9 mouse cellular contexts compared by ENCODE assay signal in genomic region chr6:57570170-57570974, GRCm38 (mm10). TPM values are rescaled to one million over a fixed set of nuclear protein-coding genes. Genes with fewer than 3 reads are reported as not detected.
A peak's percentile ranks its signal among the peaks of the same experiment; 100 is the strongest.
DNase-seq lines count a peak whose midpoint lies in the region; ATAC-seq and TF ChIP-seq lines count a peak whose summit lies in the region.
"Had no signal": no experiment of that assay in that cellular context is flagged by ENCODE, and none has a peak within 500 bp of the region (broad histone marks: within the 10 kb centered on the region; RNA-seq: fewer than 3 reads in every experiment).

No protein-coding gene starts in this region.

- no peaks in the 10 kb centered on the region for H3K27me3 ChIP-seq in intestine, embryonic 14.5 days (replicated peaks; ENCODE audit: control insufficient read depth, insufficient read depth, low read length)
- H3K27me3 ChIP-seq in intestine, embryonic 15.5 days (replicated peaks), result no peaks in the 10 kb centered on the region
- no peaks in the 10 kb centered on the region for H3K27me3 ChIP-seq in hindbrain, embryonic 11.5 days (ENCODE audit: control insufficient read depth, insufficient read depth, low read length)
- no peaks in the 10 kb centered on the region for H3K27me3 ChIP-seq in midbrain, embryonic 10.5 days (ENCODE audit: low read depth, poor library complexity, severe bottlenecking)
- H3K27me3 ChIP-seq in small intestine, adult 2 months (ENCODE audit: control insufficient read depth, insufficient read depth, low read length), result no peaks in the 10 kb centered on the region
- H3K27me3 ChIP-seq: megakaryocyte, embryonic 14.5 days had no signal

- TF ChIP-seq CTCF in small intestine, adult 2 months (IDR thresholded peaks at IDR 0.05; ENCODE audit: extremely low read depth, insufficient read length, insufficient replicate concordance, low read depth, low read length), result peak; percentile 26; the same call in 1 of the 2 replicates

- no peaks in the 10 kb centered on the region for H3K36me3 ChIP-seq in intestine, embryonic 14.5 days (ENCODE audit: control insufficient read depth, insufficient read depth, low read length)
- H3K36me3 ChIP-seq in intestine, embryonic 15.5 days, result no peaks in the 10 kb centered on the region
- H3K36me3 ChIP-seq in hindbrain, embryonic 11.5 days (ENCODE audit: control insufficient read depth, insufficient read depth, low read length), result no peaks in the 10 kb centered on the region
- H3K36me3 ChIP-seq in midbrain, embryonic 10.5 days, result no peaks in the 10 kb centered on the region
- H3K36me3 ChIP-seq in small intestine, adult 2 months (ENCODE audit: control insufficient read depth, insufficient read depth, low read length), result no peaks in the 10 kb centered on the region

- no peak; the same call in 1 of the 2 replicates for ATAC-seq in intestine, embryonic 14.5 days (replicated peaks; ENCODE audit: low FRiP score, low TSS enrichment, low read depth)
- ATAC-seq in intestine, embryonic 15.5 days, result no peak
- ATAC-seq in hindbrain, embryonic 11.5 days (ENCODE audit: low FRiP score), result peak; percentile 81

- no peak overlapping the region for H3K9ac ChIP-seq in intestine, embryonic 14.5 days (ENCODE audit: low read length)
- H3K9ac ChIP-seq in intestine, embryonic 15.5 days, result no peak overlapping the region
- H3K9ac ChIP-seq in hindbrain, embryonic 11.5 days (ENCODE audit: low read depth, low read length), result no peak overlapping the region

- DNase-seq in intestine, embryonic 14.5 days (ENCODE audit: low spot score), result peak; percentile 57
- DNase-seq in MN1 (ENCODE audit: low spot score), result peak; percentile 67
- DNase-seq in embryo, embryonic 10 days (ENCODE audit: low spot score), result peak; percentile 59
- peak; percentile 81 for DNase-seq in hindbrain, embryonic 11.5 days (ENCODE audit: low spot score)
- DNase-seq in layer of hippocampus, adult 9-10 months (ENCODE audit: low spot score), result peak; percentile 61
- DNase-seq in midbrain, embryonic 10.5 days (ENCODE audit: low spot score), result peak; percentile 29

- no peak overlapping the region for H3K4me3 ChIP-seq in intestine, embryonic 14.5 days (ENCODE audit: low read depth, low read length)
- no peak overlapping the region for H3K4me3 ChIP-seq in intestine, embryonic 15.5 days (replicated peaks)
- H3K4me3 ChIP-seq in hindbrain, embryonic 11.5 days (ENCODE audit: low read depth, low read length), result no peak overlapping the region
- no peak overlapping the region for H3K4me3 ChIP-seq in midbrain, embryonic 10.5 days
- H3K4me3 ChIP-seq in small intestine, adult 2 months (ENCODE audit: low read depth, low read length), result no peak overlapping the region
- H3K4me3 ChIP-seq: megakaryocyte, embryonic 14.5 days had no signal

- WGBS in intestine, embryonic 14.5 days, result 18% methylated on average over 6 of the region's 6 CpGs
- WGBS in intestine, embryonic 15.5 days, result 13% methylated on average over 6 of the region's 6 CpGs
- 16% methylated on average over 6 of the region's 6 CpGs for WGBS in hindbrain, embryonic 11.5 days
- 14% methylated on average over 6 of the region's 6 CpGs for whole genome bisulfite sequencing in midbrain, embryonic 10.5 days
- WGBS in small intestine, adult 2 months, result 13% methylated on average over 6 of the region's 6 CpGs

- H3K4me2 ChIP-seq in intestine, embryonic 14.5 days (ENCODE audit: low read length), result no peak overlapping the region
- no peak overlapping the region for H3K4me2 ChIP-seq in intestine, embryonic 15.5 days (replicated peaks)
- no peak overlapping the region for H3K4me2 ChIP-seq in hindbrain, embryonic 11.5 days (replicated peaks; ENCODE audit: low read depth, low read length)

- no peaks in the 10 kb centered on the region for H3K9me3 ChIP-seq in intestine, embryonic 14.5 days (ENCODE audit: control insufficient read depth, low read length)
- no peaks in the 10 kb centered on the region for H3K9me3 ChIP-seq in intestine, embryonic 15.5 days
- H3K9me3 ChIP-seq in hindbrain, embryonic 11.5 days (ENCODE audit: control insufficient read depth, low read length), result no peaks in the 10 kb centered on the region
- no peaks in the 10 kb centered on the region for H3K9me3 ChIP-seq in midbrain, embryonic 10.5 days (replicated peaks)
- H3K9me3 ChIP-seq: megakaryocyte, embryonic 14.5 days had no signal

- H3K27ac ChIP-seq in intestine, embryonic 14.5 days (ENCODE audit: low read depth), result no peak overlapping the region
- no peak overlapping the region for H3K27ac ChIP-seq in intestine, embryonic 15.5 days
- no peak overlapping the region for H3K27ac ChIP-seq in hindbrain, embryonic 11.5 days (ENCODE audit: low read depth, low read length)
- no peak overlapping the region for H3K27ac ChIP-seq in midbrain, embryonic 10.5 days (replicated peaks)
- no peak overlapping the region for H3K27ac ChIP-seq in small intestine, adult 2 months (ENCODE audit: insufficient read depth, low read depth, low read length)

- no peaks in the 10 kb centered on the region for H3K4me1 ChIP-seq in intestine, embryonic 14.5 days (replicated peaks; ENCODE audit: control insufficient read depth, insufficient read depth, low read length)
- H3K4me1 ChIP-seq in intestine, embryonic 15.5 days (replicated peaks), result no peaks in the 10 kb centered on the region
- no peaks in the 10 kb centered on the region for H3K4me1 ChIP-seq in hindbrain, embryonic 11.5 days (replicated peaks; ENCODE audit: control insufficient read depth, insufficient read depth, low read length)
- H3K4me1 ChIP-seq in midbrain, embryonic 10.5 days, result no peaks in the 10 kb centered on the region
- no peaks in the 10 kb centered on the region for H3K4me1 ChIP-seq in small intestine, adult 2 months (ENCODE audit: control insufficient read depth, insufficient read depth, insufficient read length, low read length)

- no peak for TF ChIP-seq POLR2A in small intestine, adult 2 months (IDR thresholded peaks at IDR 0.05; ENCODE audit: low read depth, low read length)

RNA-seq across cellular contexts. Expression of gene Herc6, which starts 10.4 kb away (rescaled TPM):
- 2.4 and 2.6 TPM in 2 replicates for polyA plus RNA-seq in intestine, embryonic 14.5 days (2014; fragmentation: Nextera tagmentation; extraction: Ambion mirVana)
- polyA plus RNA-seq in intestine, embryonic 15.5 days (2015; fragmentation: Nextera tagmentation; extraction: Ambion mirVana), result 1.8 and 2.6 TPM in 2 replicates
- 1.2 and 1.7 TPM in 2 replicates for polyA plus RNA-seq in hindbrain, embryonic 11.5 days (2014; fragmentation: Nextera tagmentation; extraction: Ambion mirVana)
- polyA plus RNA-seq in midbrain, embryonic 10.5 days (2016; fragmentation: Nextera tagmentation; extraction: Ambion mirVana), result 2.4 and 3.2 TPM in 2 replicates
- polyA plus RNA-seq in small intestine, adult 2 months (2012; rRNA removed), result 1.7 and 13.8 TPM in 2 replicates

RNA-seq across cellular contexts. Expression of gene Ppm1k, which starts 35.1 kb away (rescaled TPM):
- 3.7 and 3.8 TPM in 2 replicates for polyA plus RNA-seq in intestine, embryonic 14.5 days (2014; fragmentation: Nextera tagmentation; extraction: Ambion mirVana)
- polyA plus RNA-seq in intestine, embryonic 15.5 days (2015; fragmentation: Nextera tagmentation; extraction: Ambion mirVana), result 4.1 and 4.4 TPM in 2 replicates
- 6.1 and 8.2 TPM in 2 replicates for polyA plus RNA-seq in hindbrain, embryonic 11.5 days (2014; fragmentation: Nextera tagmentation; extraction: Ambion mirVana)
- 3.5 and 5.3 TPM in 2 replicates for polyA plus RNA-seq in midbrain, embryonic 10.5 days (2016; fragmentation: Nextera tagmentation; extraction: Ambion mirVana)
- 0.22 and 0.53 TPM in 2 replicates for polyA plus RNA-seq in small intestine, adult 2 months (2012; rRNA removed)

Comparison
In these comparisons a context has a peak if more than half of its experiments do, and no peak if none do; other contexts are left out.
1. DNase-seq: peak in every context shown above with its lines; median percentile 81 in hindbrain, embryonic 11.5 days; 67 in MN1; 61 in layer of hippocampus, adult 9-10 months; 59 in embryo, embryonic 10 days; 57 in intestine, embryonic 14.5 days; 29 in midbrain, embryonic 10.5 days.